Mouse (Mus musculus): ENCODE data around the gene Bcl7b. TPM values are rescaled to one million over a fixed set of nuclear protein-coding genes. Genes with fewer than 3 reads are reported as not detected.

Bcl7b gene
- 68.8 TPM for polyA plus RNA-seq (2017; shearing (Covaris generic))

GRCm38 (mm10) chr5:135168063-135169062, at the start of gene Bcl7b:
Gene Bcl7b (plus strand): TSS chr5:135168283.

GRCm38 (mm10) chr5:135149053-135149819, 18.8 kb upstream of the Bcl7b start, which contains the start of gene Tbl2:
Gene Tbl2 (plus strand): TSS chr5:135149657.

DNA sequence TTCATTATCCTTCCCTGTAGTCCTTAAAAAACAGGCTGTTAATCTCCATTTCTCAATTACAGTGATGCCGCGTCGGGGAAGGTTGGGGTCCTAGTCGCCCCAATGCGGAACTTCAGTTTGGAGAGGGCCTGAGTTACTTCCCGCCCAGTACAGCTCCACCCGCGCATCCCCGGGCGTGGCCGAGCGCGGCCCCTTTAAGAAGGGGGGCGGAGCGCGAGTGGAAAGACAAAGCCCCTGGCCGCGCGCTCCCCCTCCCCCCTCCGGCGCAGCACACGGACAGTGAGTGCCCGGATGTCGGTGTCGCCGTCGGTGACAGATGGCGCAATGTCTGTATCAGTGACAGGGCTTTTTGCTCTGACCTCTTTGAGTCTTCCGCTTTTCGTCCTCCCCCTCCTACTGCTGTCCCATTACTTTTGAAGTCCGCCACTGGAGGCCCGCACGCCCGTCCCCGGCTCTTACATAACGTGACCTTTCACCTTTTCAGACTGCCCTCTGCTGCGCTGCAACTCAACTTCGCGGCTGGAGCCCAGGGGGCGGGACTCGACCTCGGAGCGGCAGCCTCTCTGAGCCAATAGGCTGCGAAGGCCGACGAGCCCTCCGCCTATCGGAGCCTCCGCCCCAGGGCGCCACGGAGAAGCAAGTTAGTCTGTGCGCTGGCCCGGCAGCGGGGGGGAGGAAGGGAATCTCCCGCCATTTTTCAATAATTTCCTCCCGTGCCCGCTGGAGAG, 18.7 kb downstream of the Bcl7b start, which contains the start of gene Baz1b:
Gene Baz1b, plus strand, starts transcription at position 644 of the 728 bp plus-strand sequence.

Other genes starting within 250 kb of the Bcl7b start
- gene Mettl27, start 235.9 kb upstream of the Bcl7b start, polyA plus RNA-seq (2017; shearing (Covaris generic)) = 21.8 TPM
- not detected for gene Cldn4, start 221.3 kb upstream of the Bcl7b start, polyA plus RNA-seq (2017; shearing (Covaris generic))
- gene Cldn3, start 182.1 kb upstream of the Bcl7b start, polyA plus RNA-seq (2017; shearing (Covaris generic)) = not detected
- 101 TPM for gene Abhd11, start 159.1 kb upstream of the Bcl7b start, polyA plus RNA-seq (2017; shearing (Covaris generic))
- 14.9 TPM for gene Stx1a, start 144.8 kb upstream of the Bcl7b start, polyA plus RNA-seq (2017; shearing (Covaris generic))
- 24.1 TPM for gene Dnajc30, start 104.1 kb upstream of the Bcl7b start, polyA plus RNA-seq (2017; shearing (Covaris generic))
- gene Bud23, start 103.3 kb upstream of the Bcl7b start, polyA plus RNA-seq (2017; shearing (Covaris generic)) = 114 TPM
- gene Vps37d, start 90.0 kb upstream of the Bcl7b start, polyA plus RNA-seq (2017; shearing (Covaris generic)) = not detected
- gene Mlxipl, start 78.4 kb upstream of the Bcl7b start, polyA plus RNA-seq (2017; shearing (Covaris generic)) = 0.22 TPM
- gene Tbl2, start 18.6 kb upstream of the Bcl7b start, polyA plus RNA-seq (2017; shearing (Covaris generic)) = 21.8 TPM
- gene Baz1b, start 19.0 kb downstream of the Bcl7b start, polyA plus RNA-seq (2017; shearing (Covaris generic)) = 15.5 TPM
- not detected for gene Fzd9, start 82.9 kb downstream of the Bcl7b start, polyA plus RNA-seq (2017; shearing (Covaris generic))
- not detected for gene Fkbp6, start 181.8 kb downstream of the Bcl7b start, polyA plus RNA-seq (2017; shearing (Covaris generic))
- not detected for gene Trim50, start 185.0 kb downstream of the Bcl7b start, polyA plus RNA-seq (2017; shearing (Covaris generic))
- 49.5 TPM for gene Nsun5, start 201.7 kb downstream of the Bcl7b start, polyA plus RNA-seq (2017; shearing (Covaris generic))
- gene Pom121, start 226.3 kb downstream of the Bcl7b start, polyA plus RNA-seq (2017; shearing (Covaris generic)) = 3.5 TPM